Mouse (Mus musculus) heart, embryonic 16.5 days (tissue): ENCODE results near the gene Hmgb1. TPM values are rescaled to one million over a fixed set of nuclear protein-coding genes. Genes with fewer than 3 reads are reported as not detected.
A peak's percentile ranks its signal among the peaks of the same experiment; 100 is the strongest.

Experiments used
- ATAC-seq: fragments of 200-750 bp; cut with Nextera tagmentation; replicated peaks from 2 replicates; pipeline ENCODE4 v1.8.0; 2017; ENCODE audit warnings: moderate number of reproducible peaks; ENCODE audit not compliant: insufficient read depth, low FRiP score; ENCODE audit errors: extremely low read depth
- H3K27ac ChIP-seq: fragments of 300-500 bp; sonication (generic); 2 replicates; pipeline ENCODE4 v1.5.1; 2014; ENCODE audit warnings: mild to moderate bottlenecking, low read length, control low read depth, moderate library complexity
- H3K27me3 ChIP-seq: fragments of 300-500 bp; sonication (generic); 2 replicates; pipeline ENCODE4 v1.6.1; 2014; ENCODE audit warnings: low read length, mixed read lengths; ENCODE audit not compliant: control insufficient read depth, insufficient read depth
- H3K36me3 ChIP-seq: fragments of 300-500 bp; sonication (generic); 2 replicates; pipeline ENCODE4 v1.6.1; 2014; ENCODE audit not compliant: control insufficient read depth, insufficient read depth
- H3K4me1 ChIP-seq: fragments of 300-500 bp; sonication (generic); 2 replicates; pipeline ENCODE4 v1.6.1; 2014; ENCODE audit warnings: low read length, mixed read lengths; ENCODE audit not compliant: control insufficient read depth, insufficient read depth
- H3K4me2 ChIP-seq: fragments of 300-500 bp; sonication (generic); 2 replicates; pipeline ENCODE4 v1.6.1; 2014; ENCODE audit warnings: low read depth, mild to moderate bottlenecking, control low read depth, low read length
- H3K4me3 ChIP-seq: fragments of 300-500 bp; sonication (generic); 2 replicates; pipeline ENCODE4 v1.5.1; 2014; ENCODE audit warnings: mild to moderate bottlenecking, control low read depth, low read length
- H3K9ac ChIP-seq: fragments of 300-500 bp; sonication (generic); 2 replicates; pipeline ENCODE4 v1.6.1; 2014; ENCODE audit warnings: low read length, control low read depth
- H3K9me3 ChIP-seq: fragments of 300-500 bp; sonication (generic); replicated peaks from 2 replicates; pipeline ENCODE4 v1.6.1; 2016; ENCODE audit warnings: low read length; ENCODE audit not compliant: control insufficient read depth
- WGBS: fragments of 180-500 bp; shearing (Covaris S2); extraction: QIAGEN DNeasy Blood & Tissue Kit; methylation state at CpG from one replicate; pipeline ENCODE4 v1.1.7; 2014; 5-methylcytosine and 5-hydroxymethylcytosine counted together
- polyA plus RNA-seq: library from polyadenylated mRNA; unstranded; fragments of >200 nt; fragmentation: Nextera tagmentation; extraction: Ambion mirVana; gene quantifications from 2 replicates; pipeline ENCODE4 v1.2.1, GENCODE M21; 2015

Gene Hmgb1
- polyA plus RNA-seq, 1 experiment from 2014 or later, result 757 TPM

GRCm38 (mm10) chr5:149067501-149067961, 116.8 kb downstream of the Hmgb1 start:
- peak overlapping the region; percentile 47 for H3K4me2 ChIP-seq
- peaks cover 8% of the 10 kb centered on the region; the same call in 1 of the 2 replicates for H3K4me1 ChIP-seq
- no peak overlapping the region for H3K4me3 ChIP-seq
- no peaks in the 10 kb centered on the region for H3K27me3 ChIP-seq
- H3K9ac ChIP-seq, result peak overlapping the region; percentile 35; the same call in 1 of the 2 replicates
- 33% methylated on average over 8 of the region's 8 CpGs for WGBS
- H3K36me3 ChIP-seq, result no peaks in the 10 kb centered on the region
- peak overlapping the region; percentile 54; the same call in 1 of the 2 replicates for H3K27ac ChIP-seq
- H3K9me3 ChIP-seq, result no peaks in the 10 kb centered on the region
- peak; percentile 72; the same call in 1 of the 2 replicates for ATAC-seq

GRCm38 (mm10) chr5:149062833-149063232, 121.5 kb downstream of the Hmgb1 start:
- Histone ChIP-seq H3K4me2 (no peak overlapping the region), H3K27me3 (no peaks in the 10 kb centered on the region), H3K9me3 (no peaks in the 10 kb centered on the region), H3K36me3 (no peaks in the 10 kb centered on the region), H3K9ac (no peak overlapping the region), H3K4me1 (peaks cover 6% of the 10 kb centered on the region; the same call in 1 of the 2 replicates), H3K4me3 (no peak overlapping the region), H3K27ac (no peak overlapping the region)
- no peak for ATAC-seq
- WGBS, result 85% methylated on average over 1 of the region's 1 CpGs

GRCm38 (mm10) chr5:149053352-149054168, 130.7 kb downstream of the Hmgb1 start:
- Histone ChIP-seq H3K9me3 (no peaks in the 10 kb centered on the region), H3K4me1 (peaks cover 16% of the 10 kb centered on the region), H3K9ac (peak overlapping the region; percentile 85), H3K27me3 (no peaks in the 10 kb centered on the region), H3K4me2 (peak overlapping the region; percentile 95), H3K4me3 (peak overlapping the region; percentile 81), H3K27ac (peak overlapping the region; percentile 86), H3K36me3 (peaks cover 11% of the 10 kb centered on the region)
- WGBS, result 5% methylated on average over 24 of the region's 34 CpGs
- peak; percentile 1; the same call in 1 of the 2 replicates for ATAC-seq

GRCm38 (mm10) chr5:149052421-149053338, 131.6 kb downstream of the Hmgb1 start:
- under 1% methylated on average over 109 of the region's 110 CpGs for WGBS
- Histone ChIP-seq H3K4me3 (peak overlapping the region; percentile 81), H3K36me3 (peaks cover 11% of the 10 kb centered on the region), H3K4me2 (peak overlapping the region; percentile 95), H3K9me3 (no peaks in the 10 kb centered on the region), H3K9ac (peak overlapping the region; percentile 98), H3K4me1 (peaks cover 16% of the 10 kb centered on the region), H3K27ac (peak overlapping the region; percentile 98), H3K27me3 (no peaks in the 10 kb centered on the region)
- peak; percentile 96 for ATAC-seq

GRCm38 (mm10) chr5:149051571-149052420, 132.5 kb downstream of the Hmgb1 start:
- H3K9ac ChIP-seq, result peak overlapping the region; percentile 98
- H3K36me3 ChIP-seq, result peaks cover 13% of the 10 kb centered on the region
- under 1% methylated on average over 58 of the region's 120 CpGs for WGBS
- ATAC-seq, result peak; percentile 35
- H3K9me3 ChIP-seq, result no peaks in the 10 kb centered on the region
- H3K4me3 ChIP-seq, result peak overlapping the region; percentile 81
- peak overlapping the region; percentile 98 for H3K27ac ChIP-seq
- H3K27me3 ChIP-seq, result no peaks in the 10 kb centered on the region
- H3K4me2 ChIP-seq, result peak overlapping the region; percentile 72
- H3K4me1 ChIP-seq, result peaks cover 16% of the 10 kb centered on the region

- Histone ChIP-seq H3K4me2 (peak overlapping the region; percentile 72), H3K27me3 (no peaks in the 10 kb centered on the region), H3K4me3 (peak overlapping the region; percentile 81), H3K9me3 (no peaks in the 10 kb centered on the region), H3K4me1 (peaks cover 16% of the 10 kb centered on the region), H3K36me3 (peaks cover 19% of the 10 kb centered on the region), H3K27ac (peak overlapping the region; percentile 98), H3K9ac (peak overlapping the region; percentile 98)
- ATAC-seq, result no peak
- WGBS, result under 1% methylated on average over 26 of the region's 27 CpGs
These were observed 133.1 kb downstream of the Hmgb1 start for GRCm38 (mm10) chr5:149051194-149051570.

- peak overlapping the region; percentile 98 for H3K27ac ChIP-seq
- no peaks in the 10 kb centered on the region for H3K9me3 ChIP-seq
- no peaks in the 10 kb centered on the region for H3K27me3 ChIP-seq
- H3K4me3 ChIP-seq, result peak overlapping the region; percentile 81
- H3K9ac ChIP-seq, result peak overlapping the region; percentile 98
- H3K4me1 ChIP-seq, result peaks cover 16% of the 10 kb centered on the region
- H3K4me2 ChIP-seq, result peak overlapping the region; percentile 72
- WGBS, result 20% methylated on average over 10 of the region's 10 CpGs
- peaks cover 24% of the 10 kb centered on the region for H3K36me3 ChIP-seq
- ATAC-seq, result no peak
These were observed 133.6 kb downstream of the Hmgb1 start for GRCm38 (mm10) chr5:149050588-149051160.

- no peak for ATAC-seq
These were observed 134.9 kb downstream of the Hmgb1 start for GRCm38 (mm10) chr5:149049435-149049834.

More at GRCm38 (mm10) chr5:149049435-149049834, 134.9 kb downstream of the Hmgb1 start:
- H3K27me3 ChIP-seq, result no peaks in the 10 kb centered on the region
- peaks cover 16% of the 10 kb centered on the region for H3K4me1 ChIP-seq
- 71% methylated on average over 3 of the region's 3 CpGs for WGBS
- H3K4me3 ChIP-seq, result no peak overlapping the region
- no peaks in the 10 kb centered on the region for H3K9me3 ChIP-seq
- H3K27ac ChIP-seq, result no peak overlapping the region
- no peak overlapping the region for H3K9ac ChIP-seq
- H3K4me2 ChIP-seq, result 0 out of 2 replicates have a peak overlapping the region, but pooled peaks have one; percentile 3
- H3K36me3 ChIP-seq, result peaks cover 32% of the 10 kb centered on the region
